Mouse (Mus musculus): ENCODE data around the gene Kcnc2. TPM values are rescaled to one million over a fixed set of nuclear protein-coding genes. Genes with fewer than 3 reads are reported as not detected.
"Not testable (repeated sequence)": the region's sequence is repeated elsewhere in the genome, so short reads cannot be mapped to it uniquely, and the experiment has no call there.

Kcnc2 gene
- 55.8 and 62.8 TPM in 2 replicates for polyA plus RNA-seq (2012; rRNA removed)

DNA sequence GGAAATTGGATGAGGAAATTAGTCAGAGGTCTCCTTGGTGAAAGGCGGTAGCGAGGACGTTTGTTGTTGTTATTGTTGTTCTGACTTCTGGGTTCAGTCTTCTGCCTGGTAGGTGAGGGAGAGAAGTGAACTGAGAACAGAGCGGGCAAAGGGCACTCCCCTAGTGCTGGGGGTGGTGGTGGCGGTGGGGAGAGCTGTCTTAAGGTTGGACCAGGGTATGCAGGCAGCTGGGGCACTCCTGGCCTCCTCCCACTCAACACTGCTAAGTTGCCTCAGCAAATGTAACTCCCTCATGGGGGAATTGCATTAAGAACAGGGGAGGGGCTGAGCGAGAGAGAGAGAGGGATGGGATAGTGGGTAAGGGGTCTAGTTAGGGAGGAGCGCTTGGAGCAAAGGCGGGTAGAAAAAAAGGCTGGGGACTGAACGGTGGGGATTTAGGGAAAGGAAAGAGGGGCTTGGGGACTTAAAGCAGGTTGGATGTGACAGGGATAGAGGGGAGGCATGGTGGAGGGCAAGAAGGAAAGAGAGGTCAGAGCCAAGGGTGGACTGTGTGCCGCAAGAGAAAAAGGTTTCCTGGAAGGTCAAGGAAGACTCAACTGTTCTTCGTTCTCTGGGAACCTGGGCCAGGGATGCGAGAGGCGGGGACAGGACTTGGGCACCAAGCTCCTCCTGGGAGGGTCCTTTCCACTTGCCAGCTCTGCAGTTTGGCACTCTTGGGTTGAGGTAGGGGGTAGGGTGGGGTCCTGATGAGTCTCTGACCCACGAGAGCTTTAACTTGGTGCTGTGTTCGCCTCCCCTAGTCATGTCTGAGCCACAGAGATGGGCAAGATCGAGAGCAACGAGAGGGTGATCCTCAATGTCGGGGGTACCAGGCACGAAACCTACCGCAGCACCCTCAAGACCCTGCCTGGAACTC lies at the start of gene Kcnc2:
TSS of gene Kcnc2 (plus strand) at position 235 of the 916 bp plus-strand sequence.
- no peak within 1 kb of the TSS for H3K27ac ChIP-seq (ENCODE audit: insufficient read depth, low read length)
- H3K4me3 ChIP-seq (ENCODE audit: insufficient read depth, low read length): peak within 1 kb of the TSS; percentile 80
- peaks cover 2% of the 10 kb centered on the region for H3K4me1 ChIP-seq (ENCODE audit: control insufficient read depth, insufficient read depth, low read length)
- TF ChIP-seq POLR2A (IDR thresholded peaks at IDR 0.05; ENCODE audit: extremely low read depth, insufficient read depth, low read length) (no peak), CTCF (IDR thresholded peaks at IDR 0.05; ENCODE audit: extremely low read depth, insufficient read depth, low read length) (no peak)

DNA sequence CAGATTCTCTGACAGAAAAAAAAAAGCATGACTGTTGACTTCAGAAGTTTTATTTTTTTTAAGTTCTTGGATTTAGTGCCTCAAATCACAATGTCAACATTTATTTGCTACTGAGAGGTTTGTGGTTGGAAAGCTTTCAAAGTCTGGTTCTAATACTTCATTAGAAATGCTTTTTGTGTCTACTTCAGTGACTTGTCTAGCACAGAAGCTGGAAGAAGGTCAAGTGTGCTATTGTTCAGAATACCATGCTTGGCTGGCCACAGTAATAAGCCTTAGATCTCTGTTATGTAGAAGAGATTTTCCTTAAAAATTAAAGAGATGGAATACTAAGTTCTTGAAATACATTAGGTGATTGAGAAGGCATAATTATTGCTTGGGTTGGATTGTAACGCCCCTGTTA lies 43.8 kb upstream of the Kcnc2 start:
- Histone ChIP-seq H3K4me1 (ENCODE audit: control insufficient read depth, insufficient read depth, low read length) (no peaks in the 10 kb centered on the region), H3K4me3 (ENCODE audit: insufficient read depth, low read length) (no peak overlapping the region), H3K27ac (ENCODE audit: insufficient read depth, low read length) (no peak overlapping the region)
- TF ChIP-seq CTCF (IDR thresholded peaks at IDR 0.05; ENCODE audit: extremely low read depth, insufficient read depth, low read length) (no peak), POLR2A (IDR thresholded peaks at IDR 0.05; ENCODE audit: extremely low read depth, insufficient read depth, low read length) (no peak)

DNA sequence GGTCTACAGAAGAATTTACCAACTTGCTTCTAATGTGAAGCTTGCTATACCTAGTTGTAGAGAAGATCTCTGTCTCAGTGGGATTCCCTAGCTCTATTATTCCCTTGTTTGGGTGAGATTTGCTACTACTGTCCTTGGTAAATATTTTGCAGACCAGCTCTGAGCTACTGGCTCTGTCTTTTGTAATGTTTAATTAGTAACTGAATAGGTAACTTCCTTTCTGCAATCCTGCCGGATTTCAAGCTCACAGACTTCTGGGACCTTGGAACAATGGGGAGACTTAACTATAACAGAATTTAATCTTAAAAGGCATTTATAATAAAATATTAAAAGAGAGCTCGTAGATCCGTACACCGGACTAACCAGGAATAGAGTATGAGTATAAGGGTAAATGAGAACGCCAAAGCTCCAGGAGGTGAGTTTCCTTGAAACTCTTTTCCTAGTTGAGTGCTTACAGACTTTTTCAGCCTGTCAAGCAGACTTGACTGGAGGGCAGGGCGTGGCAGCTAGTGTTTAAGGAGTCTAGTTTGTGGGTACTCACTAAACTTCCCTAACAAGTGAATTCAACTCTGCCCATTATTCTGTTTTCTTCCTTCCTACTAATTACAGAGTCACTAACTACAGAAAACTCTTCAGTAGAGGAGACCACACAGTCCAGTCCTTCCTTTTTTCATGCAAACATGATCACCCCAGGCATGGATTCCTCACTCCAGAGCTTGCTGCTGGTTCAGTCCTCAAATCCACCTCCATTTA lies 41.7 kb upstream of the Kcnc2 start:
- H3K27ac ChIP-seq (ENCODE audit: insufficient read depth, low read length); H3K4me3 ChIP-seq (ENCODE audit: insufficient read depth, low read length); H3K4me1 ChIP-seq (ENCODE audit: control insufficient read depth, insufficient read depth, low read length): not testable (repeated sequence)

GRCm38 (mm10) chr10:112232733-112233132 lies 38.2 kb upstream of the Kcnc2 start:
- H3K4me1 ChIP-seq (ENCODE audit: control insufficient read depth, insufficient read depth, low read length); H3K27ac ChIP-seq (ENCODE audit: insufficient read depth, low read length); H3K4me3 ChIP-seq (ENCODE audit: insufficient read depth, low read length): not testable (repeated sequence)

- not testable (repeated sequence) for H3K27ac ChIP-seq (ENCODE audit: insufficient read depth, low read length); H3K4me3 ChIP-seq (ENCODE audit: insufficient read depth, low read length); H3K4me1 ChIP-seq (ENCODE audit: control insufficient read depth, insufficient read depth, low read length)
Observed at GRCm38 (mm10) chr10:112235396-112235940, 35.5 kb upstream of the Kcnc2 start.

- TF ChIP-seq CTCF (IDR thresholded peaks at IDR 0.05; ENCODE audit: extremely low read depth, insufficient read depth, low read length) (no peak), POLR2A (IDR thresholded peaks at IDR 0.05; ENCODE audit: extremely low read depth, insufficient read depth, low read length) (no peak)
- H3K4me1 ChIP-seq (ENCODE audit: control insufficient read depth, insufficient read depth, low read length): no peaks in the 10 kb centered on the region
- no peak overlapping the region for H3K27ac ChIP-seq (ENCODE audit: insufficient read depth, low read length)
- no peak overlapping the region for H3K4me3 ChIP-seq (ENCODE audit: insufficient read depth, low read length)
Observed at GRCm38 (mm10) chr10:112248273-112248672, 22.6 kb upstream of the Kcnc2 start.

- TF ChIP-seq POLR2A (IDR thresholded peaks at IDR 0.05; ENCODE audit: extremely low read depth, insufficient read depth, low read length) (no peak), CTCF (IDR thresholded peaks at IDR 0.05; ENCODE audit: extremely low read depth, insufficient read depth, low read length) (no peak)
- Histone ChIP-seq H3K27ac (ENCODE audit: insufficient read depth, low read length) (no peak overlapping the region), H3K4me3 (ENCODE audit: insufficient read depth, low read length) (no peak overlapping the region), H3K4me1 (ENCODE audit: control insufficient read depth, insufficient read depth, low read length) (no peaks in the 10 kb centered on the region)
Observed at GRCm38 (mm10) chr10:112263467-112263866, 7.5 kb upstream of the Kcnc2 start.

- Histone ChIP-seq H3K4me1 (ENCODE audit: control insufficient read depth, insufficient read depth, low read length) (peaks cover 2% of the 10 kb centered on the region), H3K4me3 (ENCODE audit: insufficient read depth, low read length) (peak overlapping the region; percentile 80), H3K27ac (ENCODE audit: insufficient read depth, low read length) (no peak overlapping the region)
- TF ChIP-seq POLR2A (IDR thresholded peaks at IDR 0.05; ENCODE audit: extremely low read depth, insufficient read depth, low read length): no peak
Observed at GRCm38 (mm10) chr10:112269481-112269880, 1.4 kb upstream of the Kcnc2 start.

DNA sequence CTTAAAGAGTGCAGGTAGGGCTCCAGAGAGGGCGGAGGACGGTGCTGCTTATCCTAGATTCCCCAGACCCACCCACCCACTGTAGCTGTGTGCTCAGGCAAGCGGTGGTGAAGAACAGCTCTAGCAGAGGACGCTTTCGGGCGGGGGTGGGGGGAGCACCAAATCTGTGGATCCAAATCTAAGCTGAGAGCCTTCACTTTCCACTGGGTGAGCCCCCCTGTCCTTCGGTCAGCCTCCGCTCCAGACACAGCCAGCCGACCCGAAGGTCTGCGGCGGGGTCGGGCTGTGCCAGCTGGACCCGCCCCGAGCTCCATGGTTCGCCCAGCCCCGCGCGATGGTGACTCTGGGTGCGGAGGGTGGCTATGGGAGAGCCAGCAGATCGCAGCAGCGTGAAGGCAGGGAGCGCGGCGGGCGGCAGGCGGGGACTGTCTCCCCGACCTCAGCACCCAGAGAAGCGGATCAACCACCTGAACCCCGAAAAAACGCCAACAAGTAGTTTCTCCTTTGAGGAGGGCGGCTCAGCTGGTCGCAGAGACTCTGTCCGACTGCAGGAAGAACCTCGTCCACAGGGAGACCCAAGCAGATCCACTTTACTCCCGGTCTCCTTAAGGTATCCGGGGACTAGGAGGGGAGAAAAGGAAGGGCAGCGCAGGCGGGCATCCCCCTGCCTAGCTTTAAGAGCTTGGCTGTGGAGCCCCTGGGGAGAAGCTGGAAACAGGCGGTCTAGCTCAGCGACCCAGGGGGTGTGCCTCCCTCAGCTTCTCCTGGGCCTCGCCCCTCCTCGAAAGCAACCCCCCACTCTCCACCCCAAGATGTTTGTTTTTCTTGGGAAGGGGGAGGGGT lies 761 bp upstream of the Kcnc2 start:
- TF ChIP-seq CTCF (IDR thresholded peaks at IDR 0.05; ENCODE audit: extremely low read depth, insufficient read depth, low read length): no peak
- 0 out of 2 replicates have a peak, but pooled peaks have one; percentile 6 for TF ChIP-seq POLR2A (IDR thresholded peaks at IDR 0.05; ENCODE audit: extremely low read depth, insufficient read depth, low read length)
- H3K4me1 ChIP-seq (ENCODE audit: control insufficient read depth, insufficient read depth, low read length): peaks cover 2% of the 10 kb centered on the region
- no peak overlapping the region for H3K27ac ChIP-seq (ENCODE audit: insufficient read depth, low read length)
- H3K4me3 ChIP-seq (ENCODE audit: insufficient read depth, low read length): peak overlapping the region; percentile 80
